Mouse (Mus musculus) lung, embryonic 14.5 days (tissue): Measurements from ENCODE around the gene Resf1. TPM values are rescaled to one million over a fixed set of nuclear protein-coding genes. Genes with fewer than 3 reads are reported as not detected.
"Not testable (repeated sequence)": the region's sequence is repeated elsewhere in the genome, so short reads cannot be mapped to it uniquely, and the experiment has no call there.

ENCODE experiments used
- ATAC-seq: fragments of 200-750 bp; cut with Nextera tagmentation; 2 replicates; pipeline ENCODE4 v1.8.0; 2017; ENCODE audit warnings: mild to moderate bottlenecking, moderate TSS enrichment, moderate library complexity; ENCODE audit not compliant: insufficient read depth
- DNase-seq: peaks from one replicate; pipeline ENCODE4 v3.0.0-alpha.2; 2015
- H3K27ac ChIP-seq: fragments of 300-500 bp; sonication (generic); 2 replicates; pipeline ENCODE4 v1.5.1; 2014; ENCODE audit warnings: low read depth, mild to moderate bottlenecking, moderate library complexity
- H3K27me3 ChIP-seq: fragments of 300-500 bp; sonication (generic); 2 replicates; pipeline ENCODE4 v1.6.1; 2014; ENCODE audit warnings: low read length, control low read depth; ENCODE audit not compliant: insufficient read depth
- H3K36me3 ChIP-seq: fragments of 300-500 bp; sonication (generic); 2 replicates; pipeline ENCODE4 v1.6.1; 2014; ENCODE audit warnings: control low read depth; ENCODE audit not compliant: insufficient read depth
- H3K4me1 ChIP-seq: fragments of 300-500 bp; sonication (generic); 2 replicates; pipeline ENCODE4 v1.6.1; 2014; ENCODE audit warnings: antibody characterized with exemption, control low read depth; ENCODE audit not compliant: insufficient read depth
- H3K4me2 ChIP-seq: fragments of 300-500 bp; sonication (generic); 2 replicates; pipeline ENCODE4 v1.6.1; 2014; ENCODE audit warnings: mild to moderate bottlenecking
- H3K4me3 ChIP-seq: fragments of 300-500 bp; sonication (generic); 2 replicates; pipeline ENCODE4 v1.5.1; 2014; ENCODE audit warnings: low read depth, low read length
- H3K9ac ChIP-seq: fragments of 300-500 bp; sonication (generic); 2 replicates; pipeline ENCODE4 v1.6.1; 2014
- H3K9me3 ChIP-seq: fragments of 300-500 bp; sonication (generic); 2 replicates; pipeline ENCODE4 v1.6.1; 2016; ENCODE audit warnings: low read depth, low read length, control low read depth
- CTCF ChIP-seq: IDR thresholded peaks from 2 replicates; pipeline ENCODE4 v1.5.1; 2016; ENCODE audit warnings: antibody characterized with exemption, low read depth
- WGBS: fragments of 180-500 bp; shearing (Covaris S2); extraction: QIAGEN DNeasy Blood & Tissue Kit; methylation state at CpG from one replicate; pipeline ENCODE4 v1.1.7; 2014; 5-methylcytosine and 5-hydroxymethylcytosine counted together
- polyA plus RNA-seq: library from polyadenylated mRNA; unstranded; fragments of >200 nt; fragmentation: Nextera tagmentation; extraction: Ambion mirVana; gene quantifications from 2 replicates; pipeline ENCODE4 v1.2.1, GENCODE M21; 2014

Gene Resf1
- polyA plus RNA-seq, 1 experiment from 2014 or later, result 50.5 TPM

GRCm38 (mm10) chr6:149343802-149344201 is 34.6 kb downstream of the Resf1 start:
- H3K27ac ChIP-seq, result no peak overlapping the region
- no peak for TF ChIP-seq CTCF
- no peak overlapping the region for H3K4me2 ChIP-seq
- no peak overlapping the region for H3K9ac ChIP-seq
- H3K9me3 ChIP-seq, result no peaks in the 10 kb centered on the region; the same call in 1 of the 2 replicates
- H3K4me3 ChIP-seq, result no peak overlapping the region
- 61% methylated on average over 2 of the region's 2 CpGs for WGBS
- no peaks in the 10 kb centered on the region for H3K27me3 ChIP-seq
- H3K4me1 ChIP-seq, result no peaks in the 10 kb centered on the region
- no peaks in the 10 kb centered on the region for H3K36me3 ChIP-seq
- no peak for ATAC-seq
- no peak for DNase-seq

DNA sequence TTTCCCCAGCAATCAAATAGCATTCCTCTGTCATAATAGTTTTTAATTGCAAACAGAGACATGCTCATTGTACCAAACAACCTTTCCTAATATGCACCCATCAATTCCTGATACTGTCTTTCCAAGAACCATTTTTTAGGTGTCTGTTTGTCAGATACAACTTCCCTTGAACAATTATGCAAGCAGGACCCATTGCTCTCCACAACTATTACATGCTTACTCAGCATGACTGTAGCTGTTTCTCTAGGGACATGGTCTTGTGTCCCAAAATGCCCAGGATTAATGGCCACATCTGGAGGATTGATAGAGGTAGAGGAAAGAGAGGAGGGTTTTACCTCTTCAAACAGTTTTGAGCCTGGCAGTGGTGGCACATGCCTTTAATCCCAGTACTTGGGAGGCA is 35.2 kb downstream of the Resf1 start:
- Histone ChIP-seq H3K27me3 (no peaks in the 10 kb centered on the region), H3K9me3 (no peaks in the 10 kb centered on the region; the same call in 1 of the 2 replicates), H3K4me2 (no peak overlapping the region), H3K4me1 (no peaks in the 10 kb centered on the region), H3K27ac (no peak overlapping the region), H3K36me3 (no peaks in the 10 kb centered on the region), H3K4me3 (no peak overlapping the region), H3K9ac (no peak overlapping the region)
- no peak for TF ChIP-seq CTCF
- ATAC-seq (no peak), DNase-seq (no peak)

DNA sequence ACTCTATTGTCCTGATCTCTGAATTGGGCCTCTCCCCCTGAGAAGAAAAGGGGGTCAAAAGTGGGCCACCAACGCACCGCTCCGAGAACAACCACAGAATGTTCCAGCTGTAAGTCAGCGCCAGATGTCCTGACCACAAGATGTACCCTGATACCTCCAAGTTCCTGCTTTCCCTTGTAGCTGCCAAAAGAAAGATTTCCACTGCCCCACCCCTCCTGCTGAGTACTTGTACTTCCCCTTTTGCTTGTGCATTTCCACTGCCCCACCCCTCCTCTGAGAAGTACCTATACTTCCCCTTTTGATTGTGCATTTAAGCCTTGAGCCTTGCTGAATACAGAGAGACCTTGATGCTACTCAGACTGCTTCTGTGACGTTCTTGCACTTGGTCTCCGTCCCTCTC is 39.0 kb downstream of the Resf1 start:
- ATAC-seq, H3K27me3 ChIP-seq, H3K9me3 ChIP-seq, H3K9ac ChIP-seq, H3K27ac ChIP-seq, DNase-seq, H3K4me1 ChIP-seq, H3K4me2 ChIP-seq, H3K36me3 ChIP-seq, H3K4me3 ChIP-seq: not testable (repeated sequence)
- WGBS, result 91% methylated on average over 6 of the region's 6 CpGs

GRCm38 (mm10) chr6:149354826-149355495 is 45.7 kb downstream of the Resf1 start:
- no peak overlapping the region for H3K27ac ChIP-seq
- H3K9me3 ChIP-seq, result peaks cover 4% of the 10 kb centered on the region; the same call in 1 of the 2 replicates
- no peak overlapping the region for H3K4me3 ChIP-seq
- WGBS, result 73% methylated on average over 4 of the region's 4 CpGs
- ATAC-seq, result no peak
- no peak overlapping the region for H3K4me2 ChIP-seq
- no peaks in the 10 kb centered on the region for H3K27me3 ChIP-seq
- H3K36me3 ChIP-seq, result no peaks in the 10 kb centered on the region
- H3K4me1 ChIP-seq, result no peaks in the 10 kb centered on the region
- no peak overlapping the region for H3K9ac ChIP-seq
- no peak for TF ChIP-seq CTCF
- no peak for DNase-seq

DNA sequence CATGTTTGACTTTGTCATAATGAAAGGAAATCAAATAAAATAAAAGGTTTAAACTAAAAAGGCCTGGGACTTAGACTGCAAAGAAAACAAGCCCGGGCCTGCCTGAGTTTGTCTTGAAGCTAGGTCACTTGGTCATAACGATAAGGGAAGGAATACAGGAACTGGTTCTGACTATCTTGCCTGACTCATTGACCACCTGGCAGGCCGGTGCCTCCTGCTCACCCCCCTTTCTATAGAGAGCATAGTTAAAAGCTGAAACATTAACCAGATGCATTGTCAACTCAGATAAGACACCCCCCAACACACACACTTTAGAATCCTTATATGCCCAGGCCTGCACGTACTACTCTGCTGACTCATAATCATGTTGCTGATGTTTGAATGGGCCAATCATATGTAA is 46.6 kb downstream of the Resf1 start:
- 62% methylated on average over 4 of the region's 4 CpGs for WGBS
- H3K9me3 ChIP-seq, H3K36me3 ChIP-seq, H3K4me1 ChIP-seq, H3K27ac ChIP-seq, H3K27me3 ChIP-seq, H3K4me3 ChIP-seq, H3K4me2 ChIP-seq, ATAC-seq, DNase-seq, H3K9ac ChIP-seq: not testable (repeated sequence)

- DNase-seq (no peak), ATAC-seq (no peak)
- Histone ChIP-seq H3K36me3 (no peaks in the 10 kb centered on the region), H3K9me3 (peaks cover 4% of the 10 kb centered on the region; the same call in 1 of the 2 replicates), H3K27me3 (no peaks in the 10 kb centered on the region), H3K4me3 (no peak overlapping the region), H3K9ac (no peak overlapping the region), H3K27ac (no peak overlapping the region), H3K4me1 (no peaks in the 10 kb centered on the region), H3K4me2 (no peak overlapping the region)
- no peak for TF ChIP-seq CTCF
Observed at GRCm38 (mm10) chr6:149357155-149357554, 47.9 kb downstream of the Resf1 start.

GRCm38 (mm10) chr6:149362533-149362932 is 53.3 kb downstream of the Resf1 start:
- not testable (repeated sequence) for H3K27me3 ChIP-seq, H3K4me2 ChIP-seq, H3K4me1 ChIP-seq, H3K36me3 ChIP-seq, H3K27ac ChIP-seq, H3K9ac ChIP-seq, ATAC-seq, DNase-seq, H3K9me3 ChIP-seq, H3K4me3 ChIP-seq
- 94% methylated on average over 19 of the region's 20 CpGs for WGBS

GRCm38 (mm10) chr6:149365975-149366374 is 56.8 kb downstream of the Resf1 start:
- DNase-seq, H3K27me3 ChIP-seq: not testable (repeated sequence)

More at GRCm38 (mm10) chr6:149365975-149366374, 56.8 kb downstream of the Resf1 start:
- not testable (repeated sequence) for H3K4me2 ChIP-seq, H3K36me3 ChIP-seq, H3K4me3 ChIP-seq, H3K9me3 ChIP-seq, H3K4me1 ChIP-seq, ATAC-seq, H3K27ac ChIP-seq, H3K9ac ChIP-seq
- 64% methylated on average over 2 of the region's 2 CpGs for WGBS
